Mouse (Mus musculus): Measurements from ENCODE around the gene Fgd6. TPM values are rescaled to one million over a fixed set of nuclear protein-coding genes. Genes with fewer than 3 reads are reported as not detected.

Fgd6 gene
- polyA plus RNA-seq, 1 experiment = 1.1 TPM

- TF ChIP-seq GATA1 (IDR thresholded peaks at IDR 0.05; ENCODE audit: low read length) = no peak
These were observed 734 bp upstream of the Fgd6 start for GRCm38 (mm10) chr10:94034876-94035657.

GRCm38 (mm10) chr10:94036375-94036758 lies 566 bp downstream of the Fgd6 start:
- no peak for TF ChIP-seq GATA1 (IDR thresholded peaks at IDR 0.05; ENCODE audit: low read length)

- TF ChIP-seq GATA1 (IDR thresholded peaks at IDR 0.05; ENCODE audit: low read length) = no peak
These were observed 1.4 kb downstream of the Fgd6 start for GRCm38 (mm10) chr10:94037196-94037595.

- no peak for TF ChIP-seq GATA1 (IDR thresholded peaks at IDR 0.05; ENCODE audit: low read length)
These were observed 1.8 kb downstream of the Fgd6 start for GRCm38 (mm10) chr10:94037596-94037995.

DNA sequence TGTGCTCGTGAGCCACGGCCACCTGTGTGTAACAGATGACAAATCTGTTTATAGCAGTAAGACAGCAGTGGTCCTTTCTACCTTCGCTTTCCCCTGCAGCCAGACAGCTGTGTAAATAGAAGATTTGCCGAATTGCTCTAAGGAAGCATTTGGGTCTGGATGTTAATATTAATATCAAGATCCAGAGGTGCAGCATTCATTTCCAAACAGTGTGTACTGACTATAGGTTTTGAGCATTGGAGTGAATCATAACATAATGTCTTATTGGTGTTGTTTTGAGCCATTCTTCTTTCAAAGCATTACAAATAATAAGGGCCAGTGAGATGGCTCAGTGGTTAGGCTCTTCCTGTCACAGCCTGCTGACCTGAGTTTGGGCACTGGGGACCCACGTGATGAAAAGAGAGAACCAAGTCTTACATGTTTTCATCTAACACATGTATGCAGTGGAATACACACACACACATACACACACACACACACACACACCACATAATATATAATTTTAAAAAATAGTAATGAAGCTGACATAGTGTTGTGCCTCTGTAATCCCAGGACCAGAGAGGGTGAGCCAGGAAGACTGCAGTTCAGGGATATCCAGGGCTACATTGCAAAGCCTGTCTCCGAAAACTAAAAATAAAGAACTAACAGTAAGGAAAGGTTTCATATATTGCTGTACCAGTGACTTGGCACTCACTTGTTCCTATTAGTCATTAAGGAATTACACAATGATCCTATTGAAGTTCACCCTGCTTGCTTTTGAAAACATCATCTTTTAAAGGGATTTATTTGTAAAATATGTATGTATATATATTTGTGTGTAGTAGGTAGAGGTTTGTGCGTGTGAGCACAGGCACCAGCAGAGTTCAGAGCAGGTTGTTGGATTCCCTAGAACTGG lies 2.8 kb downstream of the Fgd6 start:
- no peak for TF ChIP-seq GATA1 (IDR thresholded peaks at IDR 0.05; ENCODE audit: low read length)

- no peak for TF ChIP-seq GATA1 (IDR thresholded peaks at IDR 0.05; ENCODE audit: low read length)
These were observed 8.1 kb downstream of the Fgd6 start for GRCm38 (mm10) chr10:94043908-94044307.

DNA sequence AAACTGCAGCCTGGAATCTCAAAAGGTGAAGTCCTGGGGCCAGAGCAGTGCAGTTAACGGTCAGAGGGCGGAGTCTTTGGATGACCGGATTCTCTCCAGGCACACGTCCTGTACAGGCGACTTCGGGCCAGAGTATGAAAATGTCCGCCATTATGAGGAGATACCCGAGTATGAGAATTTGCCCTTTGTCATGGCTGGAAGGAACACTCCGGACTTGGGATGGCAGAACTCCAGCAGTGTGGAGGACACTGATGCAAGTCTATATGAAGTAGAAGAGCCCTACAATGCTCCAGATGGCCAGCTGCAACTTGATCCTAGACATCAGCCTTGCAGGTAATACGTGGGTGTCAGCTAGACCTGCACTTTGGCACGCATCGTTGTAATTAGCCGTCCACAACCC lies 9.5 kb downstream of the Fgd6 start:
- no peak for TF ChIP-seq GATA1 (IDR thresholded peaks at IDR 0.05; ENCODE audit: low read length)

GRCm38 (mm10) chr10:94047024-94047423 lies 11.2 kb downstream of the Fgd6 start:
- no peak for TF ChIP-seq GATA1 (IDR thresholded peaks at IDR 0.05; ENCODE audit: low read length)

DNA sequence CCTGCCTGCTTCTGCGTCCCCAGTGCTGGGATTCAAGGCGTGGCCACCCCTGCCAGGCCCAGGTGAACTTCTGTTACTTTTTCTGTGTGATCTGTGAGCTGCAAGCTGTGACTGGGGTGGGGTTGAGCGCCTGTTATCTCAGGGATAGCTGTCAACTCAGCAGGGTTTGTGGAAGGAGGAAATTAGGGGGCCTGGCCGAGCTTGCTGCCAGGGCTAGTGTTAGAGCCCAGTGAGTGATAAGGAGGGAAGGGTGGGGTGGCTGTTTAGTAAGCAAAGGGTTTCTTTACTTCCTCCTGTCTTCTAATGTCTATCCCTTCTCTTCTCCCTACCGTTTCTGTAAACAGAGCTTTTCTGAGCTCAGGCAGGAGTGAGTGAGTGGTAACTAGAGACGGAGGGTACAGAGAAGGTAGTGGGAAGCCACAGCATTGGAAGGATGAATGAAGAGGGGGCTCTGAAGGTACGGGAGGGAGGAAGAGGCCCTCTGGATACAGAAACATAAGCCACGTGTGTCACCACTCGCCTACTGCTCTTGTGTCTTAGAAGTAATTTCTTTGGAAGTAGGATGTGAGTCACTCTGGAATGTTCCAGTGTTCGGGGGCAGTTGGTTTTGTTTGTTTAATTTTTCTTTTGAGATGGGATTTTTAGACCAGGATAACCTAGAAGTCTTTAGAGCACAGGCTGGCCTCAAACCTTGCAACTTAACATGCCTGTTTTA lies 12.2 kb downstream of the Fgd6 start:
- no peak for TF ChIP-seq GATA1 (IDR thresholded peaks at IDR 0.05; ENCODE audit: low read length)

- TF ChIP-seq GATA1 (IDR thresholded peaks at IDR 0.05; ENCODE audit: low read length) = no peak
These were observed 13.3 kb downstream of the Fgd6 start for GRCm38 (mm10) chr10:94049121-94049520.

- TF ChIP-seq GATA1 (IDR thresholded peaks at IDR 0.05; ENCODE audit: low read length) = no peak
These were observed 14.9 kb downstream of the Fgd6 start for GRCm38 (mm10) chr10:94050736-94051135.

DNA sequence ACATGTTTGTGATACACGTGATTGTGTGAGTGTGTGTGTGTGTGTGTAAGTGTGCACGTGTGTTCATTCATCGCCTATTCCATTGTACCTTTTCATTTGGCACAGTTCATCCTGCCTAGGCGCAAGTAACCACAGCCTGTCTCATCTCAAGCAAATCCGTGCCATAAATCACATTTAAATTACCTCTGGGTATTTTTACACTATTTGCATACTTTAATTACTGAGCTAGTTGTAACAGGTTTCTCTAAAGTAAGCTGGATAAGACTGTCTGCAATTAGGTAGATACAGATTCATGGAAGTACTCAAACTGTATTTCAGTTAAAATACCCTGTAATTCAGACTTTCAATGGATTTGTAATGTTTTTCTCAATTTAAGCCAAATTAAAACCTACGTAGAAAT lies 20.7 kb downstream of the Fgd6 start:
- TF ChIP-seq GATA1 (IDR thresholded peaks at IDR 0.05; ENCODE audit: low read length) = no peak

- TF ChIP-seq GATA1 (IDR thresholded peaks at IDR 0.05; ENCODE audit: low read length) = no peak
These were observed 23.8 kb downstream of the Fgd6 start for GRCm38 (mm10) chr10:94059618-94060055.

DNA sequence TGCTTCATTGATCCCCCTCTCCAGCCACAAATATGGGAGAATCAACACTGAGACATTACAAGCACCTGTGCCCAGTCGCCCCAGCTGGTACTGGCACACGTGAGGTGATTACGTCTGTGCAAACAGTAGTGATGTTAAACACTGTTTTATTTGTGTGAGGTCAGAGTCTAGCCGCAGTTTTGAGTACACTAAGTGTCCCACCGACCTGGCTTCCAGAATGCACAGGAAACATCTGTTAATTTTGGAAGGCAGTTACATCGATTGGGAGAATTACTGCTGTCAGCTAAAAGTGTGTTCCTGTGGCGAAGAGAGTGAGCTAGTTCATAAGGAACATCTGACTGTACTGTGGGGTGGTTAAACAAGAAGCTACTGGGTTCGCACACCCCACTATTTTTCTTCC lies 24.4 kb downstream of the Fgd6 start:
- no peak for TF ChIP-seq GATA1 (IDR thresholded peaks at IDR 0.05; ENCODE audit: low read length)

DNA sequence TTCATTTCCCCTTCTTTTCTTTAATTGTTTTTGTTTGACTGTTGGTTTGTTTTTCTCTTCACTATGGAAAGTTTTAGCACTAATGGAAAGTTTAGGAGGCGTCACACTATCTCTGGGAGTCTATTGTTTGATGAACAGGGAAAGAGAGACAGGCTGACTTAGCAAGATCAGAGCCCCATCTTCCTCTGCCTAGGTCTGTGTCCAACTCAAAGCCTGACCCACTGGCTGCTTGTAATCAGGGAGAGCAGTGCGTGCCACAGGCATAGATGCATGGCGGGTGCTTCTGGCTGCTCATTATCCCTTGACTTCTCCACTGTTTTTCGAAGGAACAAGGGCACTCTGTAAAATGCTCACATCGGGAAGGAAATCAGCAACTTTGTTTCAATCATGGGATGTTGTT lies 26.6 kb downstream of the Fgd6 start:
- TF ChIP-seq GATA1 (IDR thresholded peaks at IDR 0.05; ENCODE audit: low read length) = no peak

- TF ChIP-seq GATA1 (IDR thresholded peaks at IDR 0.05; ENCODE audit: low read length) = no peak
These were observed 31.1 kb downstream of the Fgd6 start for GRCm38 (mm10) chr10:94066896-94067295.
